Mouse (Mus musculus) embryonic facial prominence, embryonic 13.5 days (tissue): ENCODE measurements around the gene Luc7l2. TPM values are rescaled to one million over a fixed set of nuclear protein-coding genes. Genes with fewer than 3 reads are reported as not detected.

Source experiments
- ATAC-seq: fragments of 200-750 bp; cut with Nextera tagmentation; 2 replicates; pipeline ENCODE4 v1.8.0; 2017; ENCODE audit warnings: low read depth; ENCODE audit not compliant: insufficient number of reproducible peaks, insufficient read depth, low FRiP score, low TSS enrichment
- H3K27ac ChIP-seq: fragments of 300-500 bp; sonication (generic); 2 replicates; pipeline ENCODE4 v1.5.1; 2015; ENCODE audit warnings: moderate library complexity, mild to moderate bottlenecking, inconsistent platforms
- H3K27me3 ChIP-seq: fragments of 300-500 bp; sonication (generic); 2 replicates; pipeline ENCODE4 v1.6.1; 2015; ENCODE audit warnings: mild to moderate bottlenecking, inconsistent platforms
- H3K36me3 ChIP-seq: fragments of 300-500 bp; sonication (generic); 2 replicates; pipeline ENCODE4 v1.6.1; 2015; ENCODE audit warnings: mild to moderate bottlenecking, inconsistent platforms
- H3K4me1 ChIP-seq: fragments of 300-500 bp; sonication (generic); 2 replicates; pipeline ENCODE4 v1.6.1; 2015; ENCODE audit warnings: inconsistent platforms
- H3K4me2 ChIP-seq: fragments of 300-500 bp; sonication (generic); 2 replicates; pipeline ENCODE4 v1.6.1; 2015; ENCODE audit warnings: moderate library complexity, mild to moderate bottlenecking, inconsistent platforms
- H3K4me3 ChIP-seq: fragments of 300-500 bp; sonication (generic); 2 replicates; pipeline ENCODE4 v1.5.1; 2015; ENCODE audit warnings: mild to moderate bottlenecking, inconsistent platforms
- H3K9ac ChIP-seq: fragments of 300-500 bp; sonication (generic); 2 replicates; pipeline ENCODE4 v1.6.1; 2015; ENCODE audit warnings: mild to moderate bottlenecking, inconsistent platforms
- H3K9me3 ChIP-seq: fragments of 300-500 bp; sonication (generic); 2 replicates; pipeline ENCODE4 v1.6.1; 2016; ENCODE audit warnings: inconsistent platforms
- WGBS: fragments of 180-500 bp; shearing (Covaris S2); methylation state at CpG from one replicate; pipeline ENCODE4 v1.1.7; 2015; ENCODE audit warnings: mixed read lengths; 5-methylcytosine and 5-hydroxymethylcytosine counted together
- polyA plus RNA-seq: library from polyadenylated mRNA; unstranded; fragments of >200 nt; fragmentation: Nextera tagmentation; extraction: Ambion mirVana; gene quantifications from 2 replicates; pipeline ENCODE4 v1.2.1, GENCODE M21; 2015

Gene Luc7l2
- polyA plus RNA-seq, 1 experiment from 2014 or later: 59.2 TPM

DNA sequence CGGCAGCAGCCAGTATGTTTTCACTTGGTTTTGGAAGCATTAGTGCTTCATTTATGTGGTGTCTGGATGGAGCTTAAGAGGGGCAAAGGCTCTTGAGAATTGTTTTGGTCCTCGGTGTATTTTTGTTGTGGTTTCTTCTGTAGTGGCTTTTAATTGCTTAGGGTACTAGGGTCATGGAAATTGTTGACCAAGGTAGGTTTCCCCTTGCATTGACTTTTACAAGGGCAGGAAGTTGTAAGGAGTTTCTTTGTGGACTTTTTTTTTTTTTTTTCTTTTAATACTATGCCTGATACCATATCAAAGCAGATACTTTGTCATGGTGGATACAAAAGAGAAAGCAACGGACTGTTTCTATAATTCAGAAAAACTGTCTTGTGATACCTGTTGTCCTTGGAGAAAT, 30.6 kb downstream of the Luc7l2 start:
- Histone ChIP-seq H3K9ac (no peak overlapping the region), H3K27ac (no peak overlapping the region), H3K9me3 (no peaks in the 10 kb centered on the region), H3K27me3 (no peaks in the 10 kb centered on the region), H3K36me3 (peaks cover 64% of the 10 kb centered on the region), H3K4me3 (no peak overlapping the region), H3K4me2 (no peak overlapping the region), H3K4me1 (no peaks in the 10 kb centered on the region)
- no peak for ATAC-seq
- WGBS: 88% methylated on average over 3 of the region's 3 CpGs

DNA sequence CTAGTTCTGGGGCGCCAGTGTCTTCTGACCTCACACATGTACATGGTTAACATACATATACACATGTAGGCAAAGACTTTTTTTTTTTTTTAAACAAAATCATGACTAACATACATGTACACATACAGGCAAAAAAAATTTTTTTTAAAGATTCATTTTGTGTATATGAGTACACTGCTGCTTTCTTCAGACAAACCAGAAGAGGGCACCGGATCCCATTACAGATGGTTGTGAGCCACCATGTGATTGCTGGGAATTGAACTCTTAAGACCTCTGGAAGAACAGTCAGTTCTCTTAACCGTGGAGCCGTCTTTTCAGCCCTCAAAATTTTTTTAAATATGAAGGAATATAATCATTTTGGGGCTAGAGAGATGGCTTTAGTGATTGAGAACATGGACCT, 46.3 kb downstream of the Luc7l2 start:
- Histone ChIP-seq H3K27me3 (no peaks in the 10 kb centered on the region), H3K4me1 (no peaks in the 10 kb centered on the region), H3K4me3 (no peak overlapping the region), H3K9ac (no peak overlapping the region), H3K4me2 (no peak overlapping the region), H3K9me3 (no peaks in the 10 kb centered on the region), H3K27ac (no peak overlapping the region), H3K36me3 (peaks cover 70% of the 10 kb centered on the region)
- ATAC-seq: no peak
- 89% methylated on average over 4 of the region's 4 CpGs for WGBS

DNA sequence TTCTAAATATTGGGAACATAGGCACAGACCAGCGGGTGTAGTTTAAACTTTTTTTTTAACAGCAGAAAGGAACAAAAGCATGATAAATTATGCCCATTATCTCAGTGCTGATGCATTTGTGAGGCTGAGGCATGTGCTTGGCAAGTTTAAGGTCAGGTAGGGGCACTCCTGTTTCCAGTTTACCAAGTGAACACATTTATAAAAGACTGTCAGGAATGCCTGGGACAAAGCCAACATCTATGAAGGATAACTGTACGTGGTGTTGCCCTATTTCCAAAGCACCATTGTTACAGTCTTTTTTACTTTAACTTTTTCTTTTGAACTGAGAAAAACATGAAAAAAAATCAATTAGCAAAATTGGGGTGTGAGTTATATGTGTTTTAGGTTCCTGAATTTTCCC, 58.8 kb downstream of the Luc7l2 start:
- Histone ChIP-seq H3K4me1 (no peaks in the 10 kb centered on the region), H3K9ac (no peak overlapping the region), H3K36me3 (peaks cover 39% of the 10 kb centered on the region), H3K27me3 (no peaks in the 10 kb centered on the region), H3K9me3 (no peaks in the 10 kb centered on the region), H3K4me2 (no peak overlapping the region), H3K4me3 (no peak overlapping the region), H3K27ac (no peak overlapping the region)
- ATAC-seq: no peak
- WGBS: 81% methylated on average over 2 of the region's 2 CpGs

DNA sequence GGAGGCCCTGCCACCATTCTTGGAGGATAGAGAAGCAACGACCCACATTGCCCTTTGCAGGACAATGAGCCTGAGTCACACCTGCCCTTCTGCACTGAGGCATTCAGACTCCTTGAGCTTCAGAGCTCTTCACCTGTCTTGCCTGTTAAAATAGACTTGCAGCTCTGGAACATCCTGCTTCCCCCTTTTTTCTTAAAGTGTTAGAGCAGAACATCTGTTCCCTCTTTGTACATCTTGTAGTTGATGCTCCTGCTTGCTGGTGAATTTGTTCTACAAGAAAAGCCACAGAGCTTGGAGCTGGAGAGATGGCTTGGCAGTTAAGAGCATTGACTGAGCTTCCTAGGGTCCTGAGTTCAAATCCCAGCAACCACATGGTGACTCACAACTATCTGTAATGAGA, 71.3 kb downstream of the Luc7l2 start:
- no peak overlapping the region for H3K4me2 ChIP-seq
- H3K27me3 ChIP-seq: no peaks in the 10 kb centered on the region
- H3K36me3 ChIP-seq: peaks cover 40% of the 10 kb centered on the region
- no peak overlapping the region for H3K9ac ChIP-seq
- no peak overlapping the region for H3K27ac ChIP-seq
- H3K9me3 ChIP-seq: no peaks in the 10 kb centered on the region
- H3K4me1 ChIP-seq: 0 out of 2 replicates have a peak, but pooled peaks cover 3% of the 10 kb centered on the region
- ATAC-seq: no peak
- no peak overlapping the region for H3K4me3 ChIP-seq
- 73% methylated on average over 1 of the region's 1 CpGs for WGBS

DNA sequence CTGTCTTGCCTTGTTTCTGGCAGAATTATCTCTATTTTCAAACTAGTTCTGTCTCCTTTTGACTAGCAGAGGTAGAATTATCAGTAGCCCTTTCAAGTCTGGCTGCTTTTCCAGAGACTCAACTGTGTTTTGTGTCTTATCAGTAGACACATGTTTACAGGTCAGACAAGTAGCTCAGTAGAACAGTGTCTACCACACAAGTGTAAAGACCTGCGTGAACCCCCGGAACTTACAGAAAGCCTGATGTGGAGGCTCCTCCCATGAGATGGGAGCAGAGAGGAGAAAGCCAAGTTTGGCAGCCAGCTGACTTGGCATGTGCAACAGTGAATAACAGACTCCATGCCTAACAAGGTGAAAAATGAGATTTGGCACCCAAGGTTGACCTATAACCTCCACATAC, 72.3 kb downstream of the Luc7l2 start:
- H3K9ac ChIP-seq: no peak overlapping the region
- no peak for ATAC-seq
- H3K27ac ChIP-seq: no peak overlapping the region
- no peaks in the 10 kb centered on the region for H3K9me3 ChIP-seq
- no peak overlapping the region for H3K4me2 ChIP-seq
- 0 out of 2 replicates have a peak, but pooled peaks cover 3% of the 10 kb centered on the region for H3K4me1 ChIP-seq
- peaks cover 30% of the 10 kb centered on the region for H3K36me3 ChIP-seq
- H3K4me3 ChIP-seq: no peak overlapping the region
- H3K27me3 ChIP-seq: no peaks in the 10 kb centered on the region
- 88% methylated on average over 2 of the region's 2 CpGs for WGBS

DNA sequence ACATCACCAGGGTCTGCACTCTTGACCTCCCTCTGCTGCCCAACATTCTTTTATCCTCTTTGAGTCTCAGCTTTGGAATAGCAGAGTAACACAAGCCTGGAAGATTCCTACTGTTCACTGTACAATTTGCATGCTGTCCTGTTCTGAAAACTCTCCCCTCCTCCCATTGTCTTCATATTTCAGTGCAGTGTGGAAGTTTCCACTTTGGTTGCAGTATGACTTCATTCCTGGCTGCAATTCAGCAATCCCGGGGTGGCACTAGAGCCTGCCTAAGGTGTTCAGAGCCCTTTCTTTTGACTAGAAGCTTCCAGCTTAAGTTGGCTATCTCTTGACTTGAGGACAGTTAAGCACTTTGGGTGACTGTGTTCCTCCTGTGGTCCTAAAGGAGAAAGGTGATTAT, 73.3 kb downstream of the Luc7l2 start:
- no peak for ATAC-seq
- Histone ChIP-seq H3K9ac (no peak overlapping the region), H3K27ac (no peak overlapping the region)

DNA sequence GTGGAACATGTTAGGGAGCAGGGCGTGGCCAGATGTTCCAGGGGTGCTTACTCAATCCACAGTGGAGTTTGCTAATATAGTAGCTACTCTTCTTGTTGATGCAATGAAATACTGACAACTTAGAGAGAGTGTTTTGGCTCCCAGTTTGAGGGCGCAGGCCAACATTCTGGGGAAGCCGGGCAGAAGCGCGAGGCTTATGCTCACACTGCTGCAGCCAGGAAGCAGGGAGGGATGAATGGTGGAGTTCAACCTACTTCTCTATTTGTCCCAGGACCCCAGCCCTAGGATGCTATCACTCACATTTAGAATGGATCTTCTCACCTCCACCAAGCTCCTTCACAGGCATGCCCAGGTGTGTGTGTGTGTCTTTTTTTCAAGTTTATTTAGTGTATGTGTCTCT, 75.0 kb downstream of the Luc7l2 start:
- H3K9ac ChIP-seq: no peak overlapping the region
- no peak overlapping the region for H3K27ac ChIP-seq
- no peak for ATAC-seq
- no peak overlapping the region for H3K4me2 ChIP-seq
- no peaks in the 10 kb centered on the region for H3K27me3 ChIP-seq
- WGBS: 94% methylated on average over 5 of the region's 5 CpGs
- H3K4me3 ChIP-seq: no peak overlapping the region
- no peaks in the 10 kb centered on the region for H3K9me3 ChIP-seq
- H3K36me3 ChIP-seq: peaks cover 13% of the 10 kb centered on the region; the same call in 1 of the 2 replicates
- H3K4me1 ChIP-seq: 0 out of 2 replicates have a peak, but pooled peaks cover 3% of the 10 kb centered on the region

More for the DNA sequence above, 73.3 kb downstream of the Luc7l2 start:
- Histone ChIP-seq H3K27me3 (no peaks in the 10 kb centered on the region), H3K4me3 (no peak overlapping the region), H3K4me1 (0 out of 2 replicates have a peak, but pooled peaks cover 3% of the 10 kb centered on the region), H3K36me3 (peaks cover 21% of the 10 kb centered on the region), H3K9me3 (no peaks in the 10 kb centered on the region), H3K4me2 (no peak overlapping the region)
- 73% methylated on average over 1 of the region's 1 CpGs for WGBS

DNA sequence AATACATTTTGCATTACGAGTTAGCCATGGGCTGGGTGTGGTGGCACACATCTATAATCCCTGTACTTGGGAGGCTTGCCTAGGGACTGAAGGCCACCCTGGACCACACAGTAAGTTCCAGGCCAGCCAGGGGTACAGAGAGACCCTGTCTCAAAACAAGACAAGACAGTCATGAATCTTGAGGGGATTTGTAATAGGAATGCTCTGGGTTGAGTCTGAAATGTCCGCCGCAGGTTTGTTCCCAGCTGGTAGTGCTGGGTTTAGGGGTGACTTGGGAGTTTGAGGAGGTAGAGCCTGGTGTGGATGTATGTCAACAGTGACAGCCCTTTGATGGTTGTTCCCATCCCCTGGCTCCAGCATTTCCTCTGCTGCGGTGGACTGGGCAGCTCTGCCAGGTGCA, 75.9 kb downstream of the Luc7l2 start:
- WGBS: 92% methylated on average over 4 of the region's 4 CpGs
- ATAC-seq: no peak

DNA sequence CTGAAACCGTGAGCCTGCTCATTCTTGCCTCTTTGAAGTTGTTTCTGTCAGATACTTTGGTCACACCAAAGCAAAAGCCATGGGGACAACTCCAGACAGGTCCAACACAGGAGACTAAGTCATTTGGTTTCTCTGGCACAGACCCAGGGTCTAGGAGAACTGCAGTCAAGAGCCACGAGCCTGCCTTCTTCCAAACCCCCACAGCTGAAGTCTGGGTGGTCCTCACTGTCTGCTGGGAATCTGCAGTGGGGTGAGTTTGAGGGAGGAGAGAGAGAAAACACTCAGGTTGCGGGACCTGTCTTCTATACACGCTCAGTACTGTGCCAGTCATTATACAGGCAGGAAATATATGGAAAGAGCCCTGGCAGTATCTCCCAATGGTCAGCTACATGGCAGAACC, 76.4 kb downstream of the Luc7l2 start:
- Histone ChIP-seq H3K9me3 (no peaks in the 10 kb centered on the region), H3K27ac (no peak overlapping the region), H3K36me3 (peaks cover 10% of the 10 kb centered on the region; the same call in 1 of the 2 replicates), H3K4me1 (0 out of 2 replicates have a peak, but pooled peaks cover 3% of the 10 kb centered on the region), H3K9ac (no peak overlapping the region), H3K4me3 (no peak overlapping the region), H3K4me2 (no peak overlapping the region), H3K27me3 (no peaks in the 10 kb centered on the region)
- WGBS: 68% methylated on average over 4 of the region's 4 CpGs
- no peak for ATAC-seq

More for the DNA sequence above, 75.9 kb downstream of the Luc7l2 start:
- no peaks in the 10 kb centered on the region for H3K9me3 ChIP-seq
- no peaks in the 10 kb centered on the region for H3K27me3 ChIP-seq
- H3K27ac ChIP-seq: no peak overlapping the region
- H3K4me1 ChIP-seq: 0 out of 2 replicates have a peak, but pooled peaks cover 3% of the 10 kb centered on the region
- H3K36me3 ChIP-seq: peaks cover 13% of the 10 kb centered on the region; the same call in 1 of the 2 replicates
- no peak overlapping the region for H3K9ac ChIP-seq
- no peak overlapping the region for H3K4me3 ChIP-seq
- H3K4me2 ChIP-seq: no peak overlapping the region

DNA sequence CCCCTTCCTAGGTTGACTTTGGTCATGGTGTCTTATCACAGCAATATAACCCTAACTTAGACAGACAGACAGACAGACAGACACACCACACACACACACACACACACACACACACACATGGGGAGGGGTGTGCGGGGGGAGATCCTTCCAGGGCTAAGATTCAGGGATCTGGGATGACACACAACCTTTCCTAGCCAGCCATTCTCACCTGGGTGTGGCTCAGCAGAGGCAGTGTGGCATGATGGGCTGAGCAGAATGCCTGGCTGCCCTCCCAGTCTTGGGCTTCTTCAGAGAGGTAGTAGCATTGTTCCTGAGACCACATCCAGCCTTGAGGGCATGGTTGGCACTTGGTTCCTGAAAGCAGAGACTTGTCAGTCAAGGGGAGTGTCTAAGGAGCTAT, 78.4 kb downstream of the Luc7l2 start:
- ATAC-seq: no peak
- Histone ChIP-seq H3K4me3 (no peak overlapping the region), H3K27ac (no peak overlapping the region), H3K9me3 (no peaks in the 10 kb centered on the region), H3K9ac (no peak overlapping the region), H3K4me1 (no peaks in the 10 kb centered on the region), H3K4me2 (no peak overlapping the region), H3K36me3 (peaks cover 4% of the 10 kb centered on the region; the same call in 1 of the 2 replicates), H3K27me3 (peaks cover 19% of the 10 kb centered on the region)
- WGBS: 86% methylated on average over 1 of the region's 1 CpGs

DNA sequence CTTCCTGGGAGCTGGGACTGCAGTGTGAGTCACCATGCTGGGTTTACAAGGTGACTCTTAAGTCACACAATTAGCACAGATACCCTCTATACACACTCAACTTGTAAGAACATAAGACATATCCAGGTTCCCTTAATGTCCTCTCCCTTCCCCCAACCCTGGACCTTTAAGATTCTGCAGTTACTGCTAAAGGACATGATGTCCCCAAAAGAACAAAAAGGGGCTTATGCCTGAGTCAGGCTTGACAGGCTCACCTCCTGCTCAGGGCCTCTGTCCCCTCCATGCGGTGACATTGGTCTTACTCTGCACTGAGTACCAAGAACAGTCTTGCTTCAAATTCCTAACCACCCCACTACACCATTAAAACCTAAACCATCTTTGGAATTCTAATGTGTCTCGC, 81.7 kb downstream of the Luc7l2 start:
- no peak for ATAC-seq
- Histone ChIP-seq H3K4me1 (peaks cover 21% of the 10 kb centered on the region), H3K36me3 (no peaks in the 10 kb centered on the region), H3K9me3 (no peaks in the 10 kb centered on the region), H3K27me3 (peaks cover 51% of the 10 kb centered on the region), H3K27ac (no peak overlapping the region; the same call in 1 of the 2 replicates), H3K4me3 (no peak overlapping the region), H3K4me2 (no peak overlapping the region), H3K9ac (no peak overlapping the region)
- WGBS: 75% methylated on average over 2 of the region's 2 CpGs

DNA sequence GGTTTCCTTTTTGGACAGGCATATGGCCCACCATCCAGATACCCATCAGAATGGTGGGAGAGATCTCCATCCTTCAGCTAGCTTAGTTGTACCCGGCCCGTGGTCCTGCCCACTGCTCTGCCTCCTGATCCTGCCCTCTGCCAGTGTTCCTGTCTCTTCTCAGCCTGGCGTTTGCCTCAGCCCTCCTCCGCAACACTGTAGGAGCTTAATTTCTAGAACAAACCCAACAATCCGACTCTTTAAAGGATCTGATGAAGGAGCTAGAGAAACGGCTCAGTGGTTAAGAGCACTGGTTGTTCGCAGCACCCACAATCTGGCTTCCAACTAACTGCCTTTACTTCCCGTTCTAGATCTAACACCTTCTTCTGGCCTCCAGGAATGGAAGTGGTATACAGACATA, 83.3 kb downstream of the Luc7l2 start:
- Histone ChIP-seq H3K4me1 (peaks cover 21% of the 10 kb centered on the region), H3K4me3 (no peak overlapping the region), H3K9ac (no peak overlapping the region), H3K9me3 (no peaks in the 10 kb centered on the region), H3K27me3 (peaks cover 66% of the 10 kb centered on the region), H3K36me3 (no peaks in the 10 kb centered on the region), H3K27ac (no peak overlapping the region), H3K4me2 (no peak overlapping the region)
- ATAC-seq: no peak
- WGBS: 84% methylated on average over 8 of the region's 8 CpGs
